Mouse (Mus musculus) activated CD4-positive, CD25-positive, alpha-beta regulatory T cell, adult 9 weeks (primary cell): ENCODE data around the gene Pwwp2a. TPM values are rescaled to one million over a fixed set of nuclear protein-coding genes. Genes with fewer than 3 reads are reported as not detected.

Source experiments
- polyA plus RNA-seq: library from polyadenylated mRNA; unstranded; fragments of 100-300 nt; shearing (Covaris generic); gene quantifications from one replicate; pipeline ENCODE4 v1.2.1, GENCODE M21; 2017

Pwwp2a gene
- polyA plus RNA-seq, result 15.0 TPM

GRCm38 (mm10) chr11:43681472-43682414 is at the start of gene Pwwp2a:
Gene Pwwp2a, plus strand, starts transcription at chr11:43681998.

DNA sequence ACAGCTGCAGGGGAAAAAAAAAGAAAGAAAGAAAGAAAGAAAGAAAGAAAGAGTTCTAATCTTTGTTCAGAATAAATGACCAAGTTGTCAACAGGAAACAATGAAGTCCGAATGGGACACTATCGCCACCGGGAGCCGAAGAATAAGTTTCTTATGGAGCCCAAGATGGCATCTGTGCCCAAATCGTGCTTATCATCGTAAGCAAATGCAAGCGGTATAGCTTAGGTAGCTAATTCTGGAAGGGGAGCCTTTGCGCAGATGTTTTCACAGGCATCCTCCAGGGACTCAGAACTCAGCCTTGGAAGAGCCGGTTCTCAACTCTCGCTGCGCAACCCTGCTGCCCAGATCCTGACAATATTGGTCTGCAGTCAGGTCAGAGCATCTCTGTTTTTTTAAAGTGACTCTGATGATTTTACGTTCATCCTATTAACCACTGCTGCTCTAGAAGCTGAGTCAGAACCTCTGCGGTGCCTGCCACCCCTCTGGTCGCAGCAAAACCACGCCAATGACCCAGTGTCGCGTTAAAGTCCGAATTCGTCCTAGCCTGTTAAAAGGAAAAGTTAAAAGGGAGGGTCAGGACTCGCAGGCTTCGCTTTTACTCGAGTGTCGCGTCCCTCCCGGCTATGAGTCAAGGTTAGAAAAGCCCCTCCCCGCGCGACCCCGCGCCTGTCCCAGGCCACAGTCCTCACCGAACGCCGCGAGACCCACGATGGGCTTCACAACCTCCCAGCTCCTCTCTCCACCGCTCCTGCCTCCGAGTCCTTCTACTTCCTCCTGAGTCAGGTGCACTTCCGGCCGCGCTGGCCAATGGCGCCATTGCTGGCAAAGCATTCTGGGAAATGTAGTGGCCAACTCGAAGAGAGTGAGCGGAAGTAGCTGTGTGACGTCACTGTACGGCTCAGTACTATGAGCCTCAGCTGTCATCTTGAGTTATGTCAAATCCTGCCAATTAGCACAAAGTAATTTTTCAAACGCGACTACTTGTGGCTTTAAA is 65.7 kb downstream of the Pwwp2a start, which contains the start of gene Ttc1:
Ttc1 (minus strand) TSS at position 776 of the 994 bp plus-strand sequence.

Other genes with a start within 250 kb of the Pwwp2a start
- 108 TPM for gene Slu7, start 248.3 kb upstream of the Pwwp2a start, polyA plus RNA-seq
- not detected for gene C1qtnf2, start 207.7 kb upstream of the Pwwp2a start, polyA plus RNA-seq
- gene Ccnjl, start 153.2 kb upstream of the Pwwp2a start, polyA plus RNA-seq, result not detected
- not detected for gene 4933415A04Rik, start 95.0 kb upstream of the Pwwp2a start, polyA plus RNA-seq
- gene Fabp6, start 80.5 kb upstream of the Pwwp2a start, polyA plus RNA-seq, result not detected
- gene Ttc1, start 66.0 kb downstream of the Pwwp2a start, polyA plus RNA-seq, result 74.4 TPM
- gene Adra1b, start 219.2 kb downstream of the Pwwp2a start, polyA plus RNA-seq, result not detected